Mouse (Mus musculus) heart, postnatal 0 days (tissue): ENCODE measurements around the gene Ccnb1ip1.

Experiments
- CTCF ChIP-seq: IDR thresholded peaks from 2 replicates; pipeline ENCODE4 v1.5.1; 2016; ENCODE audit warnings: antibody characterized with exemption, control low read depth, low read depth
- EP300 ChIP-seq: IDR thresholded peaks from 2 replicates; pipeline ENCODE4 v1.6.1; 2016; ENCODE audit warnings: antibody characterized with exemption, low read depth

- TF ChIP-seq CTCF (no peak), EP300 (no peak)
Observed at GRCm38 (mm10) chr14:50824219-50824618, 16.7 kb upstream of the Ccnb1ip1 start.
